In genomic region chr15:82217039-82217438, GRCm38 (mm10) we compare ENCODE assay signal across 1 mouse cellular context.
TF ChIP-seq lines count a peak whose summit lies in the region.

No protein-coding gene starts in this region.

TF ChIP-seq in CH12.LX, 34 proteins besides CTCF, POLR2A, EP300 and RAD21 (continued from another document):
- peak; percentile 98 for TF ChIP-seq BHLHE40 (IDR thresholded peaks at IDR 0.05; ENCODE audit: low read depth, low read length)
- TF ChIP-seq NRF1 (IDR thresholded peaks at IDR 0.05; ENCODE audit: low read depth, low read length) = no peak
- peak; percentile 53; the same call in 1 of the 2 replicates for TF ChIP-seq MAX (IDR thresholded peaks at IDR 0.05; ENCODE audit: low read length)
- peak; percentile 65 for TF ChIP-seq MXI1 (IDR thresholded peaks at IDR 0.05; ENCODE audit: low read depth, low read length)
- no peak for TF ChIP-seq JUND (conservative IDR thresholded peaks at IDR 0.05; ENCODE audit: low read depth, low read length)
- no peak for TF ChIP-seq MYC (IDR thresholded peaks at IDR 0.05; ENCODE audit: low read depth, low read length)
- peak; percentile 75 for TF ChIP-seq MEF2A (IDR thresholded peaks at IDR 0.05; ENCODE audit: borderline replicate concordance, low read depth, low read length)
- TF ChIP-seq ZMIZ1 (IDR thresholded peaks at IDR 0.05; ENCODE audit: low read depth, low read length) = peak; percentile 80; the same call in 1 of the 2 replicates
- no peak for TF ChIP-seq PAX5 (IDR thresholded peaks at IDR 0.05; ENCODE audit: low read length)
- no peak for TF ChIP-seq USF2 (conservative IDR thresholded peaks at IDR 0.05; ENCODE audit: low read depth, low read length)
- TF ChIP-seq SMC3 (IDR thresholded peaks at IDR 0.05; ENCODE audit: low read depth, low read length) = peak; percentile 25; the same call in 1 of the 2 replicates
- TF ChIP-seq MAZ (IDR thresholded peaks at IDR 0.05; ENCODE audit: low read depth, low read length) = peak; percentile 96
- no peak for TF ChIP-seq E2F4 (IDR thresholded peaks at IDR 0.05; ENCODE audit: insufficient replicate concordance, low read depth, low read length)
- 0 out of 2 replicates have a peak, but pooled peaks have one; percentile 19 for TF ChIP-seq MAFK (IDR thresholded peaks at IDR 0.05; ENCODE audit: insufficient replicate concordance, low read length)
- TF ChIP-seq ZKSCAN1 (IDR thresholded peaks at IDR 0.05; ENCODE audit: borderline replicate concordance, low read depth, low read length) = no peak
- TF ChIP-seq CHD1 (IDR thresholded peaks at IDR 0.05; ENCODE audit: low read depth, low read length) = peak; percentile 47; the same call in 1 of the 2 replicates
- peak; percentile 86 for TF ChIP-seq SIN3A (IDR thresholded peaks at IDR 0.05; ENCODE audit: low read length)
- peak; percentile 13; the same call in 1 of the 2 replicates for TF ChIP-seq USF1 (IDR thresholded peaks at IDR 0.05; ENCODE audit: low read depth, low read length)
- no peak for TF ChIP-seq ZC3H11A (IDR thresholded peaks at IDR 0.05; ENCODE audit: low read depth, low read length)
- no peak for TF ChIP-seq POLR2AphosphoS2 (IDR thresholded peaks at IDR 0.05; ENCODE audit: low read depth, low read length)
- peak; percentile 72; the same call in 1 of the 2 replicates for TF ChIP-seq KAT2A (IDR thresholded peaks at IDR 0.05; ENCODE audit: insufficient replicate concordance, low read length)
- no peak; the same call in 1 of the 2 replicates for TF ChIP-seq ELF1 (IDR thresholded peaks at IDR 0.05; ENCODE audit: low read depth, low read length)
- 0 out of 2 replicates have a peak, but pooled peaks have one; percentile 27 for TF ChIP-seq RCOR1 (conservative IDR thresholded peaks at IDR 0.05; ENCODE audit: low read depth, low read length)
- TF ChIP-seq ZNF384 (IDR thresholded peaks at IDR 0.05; ENCODE audit: low read depth, low read length) = peak; percentile 29; the same call in 1 of the 2 replicates
- peak; percentile 87 for TF ChIP-seq CHD2 (IDR thresholded peaks at IDR 0.05; ENCODE audit: low read length)
- TF ChIP-seq NELFE (IDR thresholded peaks at IDR 0.05; ENCODE audit: low read depth, low read length) = no peak; the same call in 1 of the 2 replicates
- peak; percentile 26; the same call in 1 of the 2 replicates for TF ChIP-seq TBP (conservative IDR thresholded peaks at IDR 0.05; ENCODE audit: low read depth, low read length)
